Mouse (Mus musculus): ENCODE measurements around the gene Cilp.

Cilp gene

DNA sequence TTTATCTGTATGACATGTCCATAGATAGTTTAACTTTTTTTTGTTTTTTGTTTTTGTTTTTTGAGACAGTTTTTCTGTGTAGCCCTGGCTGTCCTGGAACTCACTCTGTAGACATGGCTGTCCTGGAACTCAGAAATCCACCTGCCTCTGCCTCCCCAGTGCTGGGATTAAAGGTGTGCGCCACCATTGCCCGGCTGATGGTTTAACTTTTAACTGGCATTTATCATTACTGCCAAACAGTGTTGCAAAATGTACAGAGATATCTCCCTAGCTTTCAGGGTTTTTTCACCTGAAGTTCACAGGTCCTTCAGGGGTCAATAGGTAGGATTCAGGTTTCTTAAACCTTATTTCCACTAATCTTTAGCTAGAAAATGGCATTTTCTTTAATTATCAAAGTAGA lies 32.1 kb downstream of the Cilp start:
- DNase-seq, result no peak

DNA sequence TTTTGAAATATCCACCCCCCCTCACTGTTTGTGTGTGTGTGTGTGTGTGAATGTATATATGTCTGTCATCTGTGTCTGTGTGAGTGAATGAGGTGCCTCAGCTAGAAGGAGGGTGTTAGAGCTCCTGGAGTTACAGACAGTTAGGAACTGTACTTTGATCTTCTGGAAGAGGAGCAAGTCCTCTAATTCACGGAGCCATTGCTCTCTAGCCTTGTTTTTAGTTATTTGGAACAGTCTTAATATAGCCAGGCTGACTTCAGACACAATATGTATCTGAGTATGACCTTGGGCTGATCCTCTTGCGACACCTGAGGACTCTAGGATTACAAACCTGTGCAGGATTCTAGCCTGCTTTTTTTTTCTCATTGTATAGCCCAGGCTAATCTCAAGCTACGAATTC lies 33.8 kb downstream of the Cilp start:
- DNase-seq, result no peak

DNA sequence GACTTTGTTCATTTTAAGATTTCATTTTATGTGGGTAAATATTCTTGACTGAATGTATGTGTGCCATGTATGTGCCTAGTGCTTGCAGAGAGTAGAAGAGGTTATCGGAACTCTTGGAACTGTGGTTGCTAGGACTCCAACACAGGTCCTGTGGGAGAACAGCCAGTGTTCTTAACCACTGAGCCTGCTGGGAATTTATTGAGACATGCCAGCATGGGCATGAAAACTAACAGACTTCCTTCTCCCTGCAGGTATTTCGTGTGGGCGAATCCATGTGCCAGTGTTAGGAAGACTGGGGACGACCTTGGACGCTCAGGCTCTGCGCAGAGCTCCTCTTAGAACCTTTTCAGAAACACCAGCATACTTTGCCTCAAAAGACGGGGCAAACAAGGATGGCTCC lies 34.7 kb downstream of the Cilp start:
- DNase-seq, result no peak

DNA sequence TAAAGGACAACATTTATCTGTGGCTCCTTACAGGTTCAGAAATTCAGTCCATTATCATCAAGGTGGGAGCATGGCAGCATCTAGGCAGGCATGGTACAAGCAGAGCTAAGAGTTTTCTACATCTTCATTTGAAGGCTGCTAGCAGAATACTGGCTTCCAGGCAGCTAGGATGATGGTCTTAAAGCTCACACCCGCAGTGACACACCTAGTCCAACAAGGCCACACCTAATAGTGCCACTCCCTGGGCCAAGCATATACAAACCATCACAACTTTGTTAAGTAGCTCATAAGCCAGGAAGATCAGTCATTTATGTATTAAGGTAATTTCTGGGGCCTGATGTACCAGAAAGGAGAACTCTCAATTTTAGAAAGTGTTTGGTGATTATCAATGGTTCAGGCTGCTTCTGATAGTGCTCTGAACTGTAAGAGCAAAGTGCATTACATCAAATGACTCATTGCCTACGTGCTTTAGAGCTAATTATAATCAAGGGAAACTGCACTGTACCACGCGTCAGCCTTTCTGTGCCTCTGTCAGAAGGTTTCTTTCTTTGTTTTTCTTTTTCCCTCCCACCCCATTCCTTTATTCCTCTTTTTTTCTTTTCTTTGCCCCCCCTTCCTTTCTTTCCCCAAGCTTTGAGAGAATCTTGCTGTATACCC lies 37.5 kb downstream of the Cilp start:
- no peak for DNase-seq

DNA sequence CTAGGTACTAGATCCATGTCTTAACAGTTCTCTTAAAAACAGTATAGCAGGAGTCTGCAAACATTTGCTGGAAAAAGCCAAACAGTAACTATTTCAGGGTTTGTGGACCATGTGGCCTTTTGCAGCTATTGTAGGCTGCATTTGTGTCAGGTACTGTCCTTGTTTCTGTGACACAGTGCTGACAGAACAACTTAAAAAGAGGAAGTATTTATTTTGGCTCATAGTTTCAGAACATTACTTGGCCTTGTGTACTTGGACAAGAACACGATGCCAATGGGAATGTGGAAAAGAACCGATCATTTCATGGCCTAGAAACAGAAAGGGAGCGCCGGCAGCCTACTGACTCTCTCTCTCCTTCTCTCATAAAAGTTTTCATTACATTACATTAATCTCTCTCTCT lies 38.6 kb downstream of the Cilp start:
- no peak for DNase-seq

DNA sequence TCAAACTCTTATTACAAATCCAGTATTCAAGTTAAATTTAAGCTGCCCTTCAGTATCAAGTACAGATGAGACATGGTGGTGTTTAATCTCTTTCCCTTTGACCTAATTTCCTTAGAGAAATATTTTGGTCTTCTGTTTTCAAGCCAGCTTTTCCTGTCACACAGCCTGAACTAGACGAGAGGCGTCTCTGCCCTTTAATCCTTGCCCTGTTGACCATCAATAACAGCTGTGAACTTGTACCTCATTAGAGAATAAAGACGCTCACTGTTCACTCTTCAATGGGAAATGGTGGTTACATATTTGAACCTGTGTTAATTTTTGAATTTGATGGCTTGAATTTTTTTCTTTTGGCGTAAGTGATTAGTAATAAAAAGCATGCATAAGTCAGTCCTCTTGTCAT lies 39.3 kb downstream of the Cilp start:
- no peak for DNase-seq

DNA sequence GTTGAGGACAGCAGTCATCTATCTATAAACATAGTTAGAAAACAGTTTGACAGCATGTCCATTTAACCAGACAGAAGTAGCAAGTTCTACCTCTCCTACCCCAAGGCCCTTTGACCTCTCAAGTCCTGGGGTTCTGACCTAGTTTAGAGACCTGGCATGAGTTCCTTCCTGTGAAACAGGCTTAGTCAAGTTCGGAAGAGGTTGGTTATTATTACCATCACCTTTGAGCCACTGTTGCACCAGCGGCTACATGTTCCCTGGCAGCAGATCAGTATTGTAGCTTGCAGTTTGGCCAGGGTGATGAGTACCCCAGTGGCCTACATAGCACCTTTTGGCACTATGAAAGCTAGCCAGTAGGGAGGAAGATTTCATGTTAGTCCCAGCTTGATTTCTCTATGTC lies 41.7 kb downstream of the Cilp start:
- no peak for DNase-seq

DNA sequence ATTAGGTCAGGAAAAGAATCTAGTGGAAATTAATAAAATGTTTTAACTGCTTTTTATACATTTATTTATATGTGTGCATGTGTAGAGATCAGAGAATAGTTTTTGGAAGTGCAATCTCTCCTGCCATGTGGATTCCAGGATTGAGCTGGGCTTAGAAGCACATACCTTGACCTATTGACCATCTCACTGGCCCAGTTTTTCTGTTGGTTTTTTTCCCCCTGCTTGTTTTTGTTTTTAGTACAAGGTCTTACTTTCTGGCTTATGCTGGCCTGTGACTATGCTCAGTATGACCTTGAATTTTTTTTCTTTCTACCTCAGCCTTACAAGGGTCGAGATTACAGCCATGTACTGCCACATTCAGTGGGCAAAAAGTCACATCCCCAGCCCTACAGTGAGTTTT lies 43.0 kb downstream of the Cilp start:
- DNase-seq, result no peak

DNA sequence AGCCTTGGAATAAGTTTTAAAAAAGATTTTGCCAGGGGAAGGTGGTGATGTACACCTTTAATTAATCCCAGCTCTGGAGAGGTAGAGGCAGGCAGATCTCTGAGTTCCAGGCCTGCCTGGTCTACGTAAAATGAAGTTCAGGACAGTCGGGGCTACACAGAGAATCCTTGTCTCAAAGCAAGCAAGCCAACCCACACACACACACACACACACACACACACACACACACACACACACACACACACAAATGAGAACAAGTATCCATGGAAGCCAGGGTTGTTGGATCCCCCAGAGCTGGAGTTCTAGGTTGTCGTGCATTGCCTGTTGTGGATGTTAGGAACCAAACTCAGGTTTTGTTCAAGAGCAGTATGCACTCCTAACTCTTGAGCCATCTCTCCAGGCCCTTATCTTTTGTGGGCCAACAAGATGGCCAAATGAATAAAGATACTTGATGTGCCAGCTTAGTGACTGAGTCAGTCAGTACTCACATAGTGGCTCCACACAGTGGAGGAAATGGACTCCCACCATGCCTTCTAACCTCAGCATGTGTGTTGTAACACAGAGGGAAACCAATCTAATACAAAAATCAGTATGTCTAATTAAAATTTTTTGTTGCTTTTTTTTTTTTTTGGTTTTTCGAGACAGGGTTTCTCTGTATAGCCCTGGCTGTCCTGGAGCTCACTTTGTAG lies 47.8 kb downstream of the Cilp start:
- no peak for DNase-seq

DNA sequence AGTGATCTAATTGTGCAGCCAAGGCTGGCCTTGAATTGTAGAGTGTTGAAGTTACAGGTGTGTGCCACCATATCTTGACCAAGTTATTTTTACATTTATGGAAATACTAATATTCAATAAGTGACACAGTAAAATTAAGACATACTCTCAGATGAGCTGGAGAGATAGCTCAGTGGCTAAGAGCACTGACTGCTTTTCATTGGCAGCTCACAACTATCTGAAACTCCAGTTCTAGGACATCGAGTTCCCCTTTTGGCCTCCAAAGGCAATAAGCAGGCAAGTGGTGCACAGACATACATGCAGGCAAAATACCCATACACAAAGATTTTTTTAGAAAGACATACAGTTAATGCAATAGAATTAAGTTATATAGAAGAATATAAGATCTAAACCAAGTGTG lies 48.9 kb downstream of the Cilp start:
- DNase-seq, result no peak

DNA sequence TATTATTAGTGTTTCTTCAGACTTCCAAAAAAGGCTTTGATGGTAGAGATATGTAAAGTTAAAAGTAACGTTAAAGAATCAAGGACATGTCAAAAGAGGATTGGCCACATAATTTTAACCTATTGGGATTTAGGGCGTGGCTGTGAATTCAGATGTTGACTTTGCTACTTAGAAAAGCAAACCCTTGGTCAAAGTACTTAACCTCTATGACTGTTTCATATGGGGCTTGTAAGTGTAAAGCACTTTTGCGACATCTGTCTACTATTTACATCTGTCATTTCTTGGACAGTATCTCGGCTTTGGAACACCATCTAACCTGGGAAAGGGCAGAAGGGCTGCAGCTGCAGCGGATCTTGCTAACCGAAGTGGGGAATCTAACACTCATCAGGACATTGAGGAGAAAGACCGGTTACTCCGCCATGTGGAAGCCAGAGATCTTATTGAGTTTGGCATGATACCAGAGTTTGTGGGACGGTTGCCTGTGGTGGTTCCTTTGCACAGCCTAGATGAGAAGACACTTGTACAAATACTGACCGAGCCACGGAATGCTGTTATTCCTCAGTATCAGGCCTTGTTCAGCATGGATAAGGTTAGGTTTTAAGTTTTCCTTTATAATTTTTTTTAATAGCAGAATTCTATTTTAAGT lies 57.4 kb downstream of the Cilp start:
- no peak for DNase-seq

DNA sequence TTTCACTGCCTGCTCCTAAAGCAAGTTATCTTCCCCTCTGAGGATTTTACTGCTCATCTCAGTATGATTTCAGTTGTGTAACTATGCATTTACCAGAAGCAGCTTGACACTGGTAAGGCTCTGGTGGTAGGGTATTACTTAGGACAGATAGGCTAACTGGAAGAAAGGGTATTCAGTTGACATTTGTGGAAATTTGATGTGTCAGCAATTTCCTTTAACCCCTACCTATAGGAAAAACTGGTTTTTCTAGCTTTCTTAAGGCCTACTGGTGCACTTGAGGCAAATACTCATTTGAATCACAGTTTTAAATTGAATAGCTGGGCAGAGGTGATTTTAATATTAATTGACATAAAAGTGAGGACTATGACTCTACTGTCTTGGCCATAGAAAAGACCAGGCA lies 61.0 kb downstream of the Cilp start:
- no peak for DNase-seq

DNA sequence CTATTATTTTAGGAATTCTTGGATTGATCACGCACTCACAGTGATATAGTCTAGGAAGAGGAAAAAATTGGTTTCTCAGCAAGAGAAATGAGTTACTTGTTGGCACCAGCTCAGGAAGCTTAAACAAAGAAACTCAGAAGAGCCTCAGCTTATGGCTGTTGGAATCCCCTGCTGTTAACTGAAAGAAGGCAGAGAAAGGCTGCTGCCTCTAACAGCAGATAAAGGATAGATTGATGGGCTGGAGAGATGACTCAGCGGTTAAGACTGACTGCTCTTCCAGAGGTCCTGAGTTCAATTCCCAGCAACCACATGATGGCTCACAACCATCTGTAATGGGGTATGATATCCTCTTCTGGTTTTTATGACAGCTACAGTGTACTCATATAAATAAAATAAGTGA lies 62.4 kb downstream of the Cilp start:
- DNase-seq, result no peak
